Mouse (Mus musculus): ENCODE data around the gene Gm45233. TPM values are rescaled to one million over a fixed set of nuclear protein-coding genes. Genes with fewer than 3 reads are reported as not detected.
A peak's percentile ranks its signal among the peaks of the same experiment; 100 is the strongest.

Gene Gm45233
- polyA plus RNA-seq, 1 experiment = 1.5 TPM

DNA sequence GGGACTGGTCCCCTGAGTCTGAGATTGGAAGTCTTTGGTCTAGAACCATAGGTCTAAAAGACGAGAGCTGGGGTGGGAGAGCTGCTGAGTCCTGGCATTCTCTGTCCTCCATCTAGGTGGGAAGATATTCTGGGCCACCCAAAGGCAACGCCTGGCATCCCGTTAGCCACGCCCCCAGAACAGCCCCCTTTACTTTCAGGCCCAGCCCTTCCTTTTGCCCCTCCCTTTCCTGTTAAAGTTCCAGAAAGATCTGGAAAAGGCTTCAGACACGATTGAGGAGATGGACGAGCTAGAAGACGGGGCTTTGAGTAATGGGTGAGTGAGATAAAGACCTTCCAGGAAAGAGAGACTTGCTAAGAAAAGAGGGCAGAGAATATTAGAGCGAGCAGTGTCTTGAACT, 16.5 kb upstream of the Gm45233 start, which contains the start of gene Lim2:
Lim2 (plus strand) TSS at position 265 of the 400 bp plus-strand sequence.
- DNase-seq = no peak
- no peak for TF ChIP-seq CTCF (IDR thresholded peaks at IDR 0.05; ENCODE audit: insufficient read depth, low read length)
- no peak for TF ChIP-seq POLR2A (IDR thresholded peaks at IDR 0.05; ENCODE audit: borderline replicate concordance, extremely low read depth, low read depth, low read length)
- 74% methylated on average over 8 of the region's 8 CpGs for WGBS

DNA sequence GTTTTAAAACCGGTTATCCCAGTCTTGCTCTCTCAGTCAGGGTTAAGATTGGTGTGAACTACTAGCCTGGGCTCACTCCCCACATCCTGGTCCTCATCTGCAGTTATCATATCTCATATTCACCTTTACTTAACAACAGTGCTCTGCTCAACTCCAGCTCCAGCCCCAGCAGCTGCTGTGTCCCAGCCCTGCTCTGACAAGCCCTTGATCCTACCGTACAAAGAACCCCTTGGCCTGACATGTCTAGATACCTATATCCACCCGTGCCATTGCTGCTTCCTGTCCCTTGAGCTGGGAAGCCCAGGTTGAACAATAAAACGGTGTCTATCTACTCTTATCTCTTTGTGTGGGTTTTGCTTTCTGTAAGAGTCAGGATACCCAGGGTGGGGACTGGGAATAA, 14.4 kb upstream of the Gm45233 start:
- no peak for DNase-seq
- Histone ChIP-seq H3K4me1 (ENCODE audit: control insufficient read depth, insufficient read depth, low read length) (no peaks in the 10 kb centered on the region), H3K4me3 (replicated peaks; ENCODE audit: extremely low read depth, low read depth, low read length) (no peak overlapping the region)
- TF ChIP-seq POLR2A (IDR thresholded peaks at IDR 0.05; ENCODE audit: borderline replicate concordance, extremely low read depth, low read depth, low read length) (no peak), CTCF (IDR thresholded peaks at IDR 0.05; ENCODE audit: insufficient read depth, low read length) (no peak)
- WGBS = 38% methylated on average over 4 of the region's 4 CpGs

More for the DNA sequence above, 16.5 kb upstream of the Gm45233 start, which contains the start of gene Lim2:
- no peak within 1 kb of the TSS for H3K4me3 ChIP-seq (replicated peaks; ENCODE audit: extremely low read depth, low read depth, low read length)
- H3K4me1 ChIP-seq (ENCODE audit: control insufficient read depth, insufficient read depth, low read length) = no peaks in the 10 kb centered on the region

GRCm38 (mm10) chr7:43432891-43433290, 11.0 kb upstream of the Gm45233 start:
- DNase-seq = no peak
- 57% methylated on average over 4 of the region's 4 CpGs for WGBS
- Histone ChIP-seq H3K4me3 (replicated peaks; ENCODE audit: extremely low read depth, low read depth, low read length) (no peak overlapping the region), H3K4me1 (ENCODE audit: control insufficient read depth, insufficient read depth, low read length) (no peaks in the 10 kb centered on the region)
- TF ChIP-seq POLR2A (IDR thresholded peaks at IDR 0.05; ENCODE audit: borderline replicate concordance, extremely low read depth, low read depth, low read length) (no peak), CTCF (IDR thresholded peaks at IDR 0.05; ENCODE audit: insufficient read depth, low read length) (no peak)

DNA sequence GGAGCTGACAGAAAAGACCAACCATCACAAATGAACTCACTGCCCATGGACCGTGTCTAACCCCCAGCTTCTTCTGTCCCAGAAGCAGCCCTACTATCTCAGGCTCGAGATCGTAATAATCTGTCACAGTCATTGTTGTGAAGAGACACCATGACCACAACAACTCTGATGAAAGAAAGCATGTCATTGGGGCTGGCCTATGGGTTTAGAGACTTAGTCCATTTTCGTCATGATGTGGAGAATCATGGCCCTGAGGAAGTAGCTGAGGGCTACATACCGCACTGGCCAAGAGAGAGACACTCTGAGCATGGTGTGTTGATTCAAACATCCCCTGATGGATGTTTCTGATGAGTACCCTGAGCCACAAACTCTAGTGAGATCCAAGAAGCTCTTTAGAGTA, 9.3 kb upstream of the Gm45233 start:
- DNase-seq = no peak
- WGBS = 83% methylated on average over 5 of the region's 5 CpGs
- H3K4me3 ChIP-seq (replicated peaks; ENCODE audit: extremely low read depth, low read depth, low read length) = no peak overlapping the region
- no peak for TF ChIP-seq POLR2A (IDR thresholded peaks at IDR 0.05; ENCODE audit: borderline replicate concordance, extremely low read depth, low read depth, low read length)
- TF ChIP-seq CTCF (IDR thresholded peaks at IDR 0.05; ENCODE audit: insufficient read depth, low read length) = no peak
- no peaks in the 10 kb centered on the region for H3K4me1 ChIP-seq (ENCODE audit: control insufficient read depth, insufficient read depth, low read length)

- TF ChIP-seq CTCF (IDR thresholded peaks at IDR 0.05; ENCODE audit: insufficient read depth, low read length) = no peak
- no peak for TF ChIP-seq POLR2A (IDR thresholded peaks at IDR 0.05; ENCODE audit: borderline replicate concordance, extremely low read depth, low read depth, low read length)
- H3K4me3 ChIP-seq (replicated peaks; ENCODE audit: extremely low read depth, low read depth, low read length) = peak within 1 kb of the TSS; percentile 8
- WGBS = 57% methylated on average over 10 of the region's 10 CpGs
- no peaks in the 10 kb centered on the region for H3K4me1 ChIP-seq (ENCODE audit: control insufficient read depth, insufficient read depth, low read length)
- no peak for DNase-seq
These were observed 7.3 kb upstream of the Gm45233 start, which contains the start of gene Nkg7 for GRCm38 (mm10) chr7:43436341-43437255. Nkg7 (plus strand) TSS chr7:43437073.

DNA sequence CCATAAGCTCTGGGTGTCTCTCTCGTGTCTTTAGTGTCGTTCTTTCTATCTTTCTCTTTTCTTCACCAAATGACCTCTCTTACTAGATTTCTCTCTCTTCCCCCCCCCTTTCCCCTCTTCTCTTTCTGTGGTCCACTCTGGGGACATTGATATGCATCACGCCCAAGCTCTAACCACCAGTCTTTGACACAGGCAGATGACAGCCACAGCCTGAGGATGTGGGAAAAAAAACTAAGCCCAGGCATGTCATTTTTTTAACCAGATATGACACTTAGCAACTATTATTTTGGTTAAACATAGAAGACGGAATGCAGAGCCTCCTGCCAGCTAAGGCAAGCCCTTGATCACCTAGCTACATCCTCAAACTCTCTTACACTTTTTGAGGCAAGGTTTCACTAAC, 5.3 kb upstream of the Gm45233 start:
- Histone ChIP-seq H3K4me1 (ENCODE audit: control insufficient read depth, insufficient read depth, low read length) (no peaks in the 10 kb centered on the region), H3K4me3 (replicated peaks; ENCODE audit: extremely low read depth, low read depth, low read length) (no peak overlapping the region)
- no peak for TF ChIP-seq POLR2A (IDR thresholded peaks at IDR 0.05; ENCODE audit: borderline replicate concordance, extremely low read depth, low read depth, low read length)
- TF ChIP-seq CTCF (IDR thresholded peaks at IDR 0.05; ENCODE audit: insufficient read depth, low read length) = no peak
- no peak for DNase-seq
- WGBS = 70% methylated on average over 4 of the region's 4 CpGs

- Histone ChIP-seq H3K4me3 (replicated peaks; ENCODE audit: extremely low read depth, low read depth, low read length) (no peak within 1 kb of the TSS), H3K4me1 (ENCODE audit: control insufficient read depth, insufficient read depth, low read length) (no peaks in the 10 kb centered on the region)
- no peak for DNase-seq
- TF ChIP-seq CTCF (IDR thresholded peaks at IDR 0.05; ENCODE audit: insufficient read depth, low read length) (no peak), POLR2A (IDR thresholded peaks at IDR 0.05; ENCODE audit: borderline replicate concordance, extremely low read depth, low read depth, low read length) (no peak)
- 68% methylated on average over 6 of the region's 6 CpGs for WGBS
These were observed 3.4 kb upstream of the Gm45233 start, which contains the start of gene Cldnd2 for GRCm38 (mm10) chr7:43440482-43440881. Cldnd2 (plus strand) TSS chr7:43440782.

DNA sequence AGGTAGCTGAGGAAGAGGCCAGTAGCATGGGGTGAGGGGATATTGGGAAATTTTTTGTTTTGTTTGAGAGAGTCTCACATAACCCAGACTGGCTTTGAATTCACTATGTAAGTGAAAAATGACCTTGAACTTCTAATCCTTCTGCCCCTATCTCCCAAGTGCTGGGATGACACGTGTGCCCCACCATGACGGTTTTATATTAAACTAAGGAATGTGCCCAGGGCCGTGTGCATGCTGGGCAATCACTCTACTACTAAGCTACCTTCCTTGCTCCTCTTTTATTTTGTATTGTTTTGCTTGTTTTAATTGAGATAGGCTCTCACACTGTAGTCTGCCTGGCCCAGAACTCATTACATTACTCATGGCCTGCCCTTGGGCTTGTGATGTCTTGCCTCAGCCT, 2.9 kb upstream of the Gm45233 start:
- DNase-seq = no peak
- TF ChIP-seq CTCF (IDR thresholded peaks at IDR 0.05; ENCODE audit: insufficient read depth, low read length) (no peak), POLR2A (IDR thresholded peaks at IDR 0.05; ENCODE audit: borderline replicate concordance, extremely low read depth, low read depth, low read length) (no peak)
- no peak overlapping the region for H3K4me3 ChIP-seq (replicated peaks; ENCODE audit: extremely low read depth, low read depth, low read length)
- WGBS = 77% methylated on average over 3 of the region's 3 CpGs
- no peaks in the 10 kb centered on the region for H3K4me1 ChIP-seq (ENCODE audit: control insufficient read depth, insufficient read depth, low read length)

DNA sequence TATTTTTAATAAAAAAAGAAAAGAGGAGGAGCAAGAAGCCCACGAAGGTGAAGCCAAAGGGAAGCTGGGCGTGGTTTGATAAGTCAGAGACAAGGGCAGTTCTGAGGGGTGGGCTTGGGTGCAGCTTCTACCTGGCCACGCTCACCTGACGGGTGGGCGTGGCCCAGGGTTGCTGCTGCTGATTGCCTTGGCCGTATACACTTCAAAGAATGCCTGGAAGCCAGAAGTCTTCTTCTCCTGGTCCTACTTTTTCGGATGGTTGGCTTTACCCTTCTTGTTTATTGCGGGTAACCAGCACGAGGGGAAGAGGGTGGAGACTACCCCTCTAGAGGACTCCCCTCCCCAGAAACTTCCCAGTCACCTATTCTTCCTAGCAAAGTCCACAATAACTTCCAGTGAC, 1.2 kb upstream of the Gm45233 start:
- 17% methylated on average over 9 of the region's 9 CpGs for WGBS
- peak overlapping the region; percentile 97 for H3K4me3 ChIP-seq (replicated peaks; ENCODE audit: extremely low read depth, low read depth, low read length)
- TF ChIP-seq CTCF (IDR thresholded peaks at IDR 0.05; ENCODE audit: insufficient read depth, low read length) (no peak), POLR2A (IDR thresholded peaks at IDR 0.05; ENCODE audit: borderline replicate concordance, extremely low read depth, low read depth, low read length) (no peak)
- no peak for DNase-seq
- H3K4me1 ChIP-seq (ENCODE audit: control insufficient read depth, insufficient read depth, low read length) = no peaks in the 10 kb centered on the region

Data from lung, adult 2 months (tissue).